Mouse (Mus musculus): Measurements from ENCODE around the gene Gm12888. TPM values are rescaled to one million over a fixed set of nuclear protein-coding genes. Genes with fewer than 3 reads are reported as not detected.

The Gm12888 gene
- not detected for polyA plus RNA-seq (2014; fragmentation: Illumina TruSeq; extraction: RNeasy Lipid Tissue Mini Kit (QIAGEN cat#74804); ENCODE audit: low read depth, low replicate concordance)

DNA sequence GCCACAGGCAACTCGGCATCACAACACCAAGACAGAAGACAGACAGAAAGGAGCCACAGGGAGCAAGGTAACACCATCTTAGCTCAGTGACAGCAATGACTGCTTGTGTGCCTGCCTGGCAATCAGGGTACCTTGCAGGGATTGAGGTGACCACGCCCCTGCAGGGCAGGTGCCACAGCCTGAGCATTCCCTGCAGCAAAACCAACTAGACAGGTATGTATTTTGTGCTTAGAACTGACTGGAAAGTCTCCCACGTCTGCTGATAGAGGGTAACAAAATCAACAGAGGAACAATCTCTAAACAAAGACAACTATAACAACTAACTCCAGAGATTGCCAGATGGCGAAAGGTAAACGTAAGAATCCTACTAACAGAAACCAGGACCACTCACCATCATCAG lies at the start of gene Gm12888:
Gene Gm12888 (minus strand): TSS at position 101 of the 400 bp plus-strand sequence.

Other genes starting within 250 kb of the Gm12888 start
- 214 TPM for gene Zmpste24, start 226.7 kb downstream of the Gm12888 start, polyA plus RNA-seq (2014; fragmentation: Illumina TruSeq; extraction: RNeasy Lipid Tissue Mini Kit (QIAGEN cat#74804); ENCODE audit: low read depth, low replicate concordance)
- not detected for gene Tmco2, start 215.7 kb downstream of the Gm12888 start, polyA plus RNA-seq (2014; fragmentation: Illumina TruSeq; extraction: RNeasy Lipid Tissue Mini Kit (QIAGEN cat#74804); ENCODE audit: low read depth, low replicate concordance)
- gene Rlf, start 109.8 kb downstream of the Gm12888 start, polyA plus RNA-seq (2014; fragmentation: Illumina TruSeq; extraction: RNeasy Lipid Tissue Mini Kit (QIAGEN cat#74804); ENCODE audit: low read depth, low replicate concordance), result 25.0 TPM
- gene Gm12886, start 98.2 kb upstream of the Gm12888 start, polyA plus RNA-seq (2014; fragmentation: Illumina TruSeq; extraction: RNeasy Lipid Tissue Mini Kit (QIAGEN cat#74804); ENCODE audit: low read depth, low replicate concordance), result not detected